Mouse (Mus musculus) liver, embryonic 16.5 days (tissue): ENCODE results near the gene Tpt1. TPM values are rescaled to one million over a fixed set of nuclear protein-coding genes. Genes with fewer than 3 reads are reported as not detected.
A peak's percentile ranks its signal among the peaks of the same experiment; 100 is the strongest.
"Not testable (repeated sequence)": the region's sequence is repeated elsewhere in the genome, so short reads cannot be mapped to it uniquely, and the experiment has no call there.

Experiments used
- ATAC-seq: fragments of 200-750 bp; cut with Nextera tagmentation; 2 replicates; pipeline ENCODE4 v1.8.0; 2017; ENCODE audit warnings: low read depth, mild to moderate bottlenecking, moderate number of reproducible peaks, moderate library complexity
- H3K27ac ChIP-seq: fragments of 300-500 bp; sonication (generic); 2 replicates; pipeline ENCODE4 v1.5.1; 2014; ENCODE audit warnings: mild to moderate bottlenecking, low read length
- H3K27me3 ChIP-seq: fragments of 300-500 bp; sonication (generic); 2 replicates; pipeline ENCODE4 v1.6.1; 2014; ENCODE audit warnings: low read depth, low read length, mixed read lengths; ENCODE audit not compliant: control insufficient read depth, insufficient read depth
- H3K36me3 ChIP-seq: fragments of 300-500 bp; sonication (generic); 2 replicates; pipeline ENCODE4 v1.6.1; 2014; ENCODE audit warnings: mild to moderate bottlenecking; ENCODE audit not compliant: control insufficient read depth, insufficient read depth
- H3K4me1 ChIP-seq: fragments of 300-500 bp; sonication (generic); 2 replicates; pipeline ENCODE4 v1.6.1; 2014; ENCODE audit warnings: low read depth, low read length, mixed read lengths; ENCODE audit not compliant: control insufficient read depth
- H3K4me2 ChIP-seq: fragments of 300-500 bp; sonication (generic); 2 replicates; pipeline ENCODE4 v1.6.1; 2014; ENCODE audit warnings: low read depth, low read length, mixed read lengths
- H3K4me3 ChIP-seq: fragments of 300-500 bp; sonication (generic); 2 replicates; pipeline ENCODE4 v1.5.1; 2014; ENCODE audit warnings: low read depth, mild to moderate bottlenecking, low read length
- H3K9ac ChIP-seq: fragments of 300-500 bp; sonication (generic); 2 replicates; pipeline ENCODE4 v1.6.1; 2014; ENCODE audit warnings: low read depth, low read length
- H3K9me3 ChIP-seq: fragments of 300-500 bp; sonication (generic); replicated peaks from 2 replicates; pipeline ENCODE4 v1.6.1; 2016; ENCODE audit warnings: low read length; ENCODE audit not compliant: control insufficient read depth
- WGBS: fragments of 180-500 bp; shearing (Covaris S2); extraction: QIAGEN DNeasy Blood & Tissue Kit; methylation state at CpG from one replicate; pipeline ENCODE4 v1.1.7; 2014; ENCODE audit not compliant: insufficient replicate concordance; 5-methylcytosine and 5-hydroxymethylcytosine counted together
- polyA plus RNA-seq: library from polyadenylated mRNA; unstranded; fragments of >200 nt; fragmentation: Nextera tagmentation; extraction: Ambion mirVana; gene quantifications from 2 replicates; pipeline ENCODE4 v1.2.1, GENCODE M21; 2015

Gene Tpt1
- polyA plus RNA-seq, 1 experiment from 2014 or later: 462 TPM

DNA sequence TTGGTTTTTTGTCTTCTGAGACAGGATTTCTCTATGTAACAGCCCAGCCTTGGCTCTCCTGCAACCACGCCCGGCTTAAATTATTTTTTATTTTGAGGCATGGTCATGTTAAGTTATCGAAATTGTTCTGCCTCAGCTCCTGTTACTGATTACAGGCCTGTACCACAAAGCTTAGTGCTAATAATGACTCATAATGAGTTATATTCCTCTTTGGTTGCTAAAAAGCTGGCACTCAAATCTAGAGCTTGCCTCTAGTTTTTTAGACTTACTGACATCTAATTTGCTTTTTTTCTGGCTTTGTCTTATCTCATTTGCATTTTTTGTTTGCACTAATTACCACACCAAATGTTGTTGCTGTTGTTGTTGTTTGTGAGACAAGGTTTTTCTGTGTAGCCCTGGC is 8.3 kb upstream of the Tpt1 start:
- WGBS: 54% methylated on average over 3 of the region's 3 CpGs
- peak overlapping the region; percentile 94 for H3K27ac ChIP-seq
- no peak overlapping the region; the same call in 1 of the 2 replicates for H3K4me3 ChIP-seq
- peak overlapping the region; percentile 76 for H3K4me2 ChIP-seq
- no peak for ATAC-seq
- no peaks in the 10 kb centered on the region for H3K9me3 ChIP-seq
- H3K9ac ChIP-seq: peak overlapping the region; percentile 56
- peaks cover 59% of the 10 kb centered on the region for H3K4me1 ChIP-seq
- no peaks in the 10 kb centered on the region for H3K27me3 ChIP-seq
- no peaks in the 10 kb centered on the region for H3K36me3 ChIP-seq

DNA sequence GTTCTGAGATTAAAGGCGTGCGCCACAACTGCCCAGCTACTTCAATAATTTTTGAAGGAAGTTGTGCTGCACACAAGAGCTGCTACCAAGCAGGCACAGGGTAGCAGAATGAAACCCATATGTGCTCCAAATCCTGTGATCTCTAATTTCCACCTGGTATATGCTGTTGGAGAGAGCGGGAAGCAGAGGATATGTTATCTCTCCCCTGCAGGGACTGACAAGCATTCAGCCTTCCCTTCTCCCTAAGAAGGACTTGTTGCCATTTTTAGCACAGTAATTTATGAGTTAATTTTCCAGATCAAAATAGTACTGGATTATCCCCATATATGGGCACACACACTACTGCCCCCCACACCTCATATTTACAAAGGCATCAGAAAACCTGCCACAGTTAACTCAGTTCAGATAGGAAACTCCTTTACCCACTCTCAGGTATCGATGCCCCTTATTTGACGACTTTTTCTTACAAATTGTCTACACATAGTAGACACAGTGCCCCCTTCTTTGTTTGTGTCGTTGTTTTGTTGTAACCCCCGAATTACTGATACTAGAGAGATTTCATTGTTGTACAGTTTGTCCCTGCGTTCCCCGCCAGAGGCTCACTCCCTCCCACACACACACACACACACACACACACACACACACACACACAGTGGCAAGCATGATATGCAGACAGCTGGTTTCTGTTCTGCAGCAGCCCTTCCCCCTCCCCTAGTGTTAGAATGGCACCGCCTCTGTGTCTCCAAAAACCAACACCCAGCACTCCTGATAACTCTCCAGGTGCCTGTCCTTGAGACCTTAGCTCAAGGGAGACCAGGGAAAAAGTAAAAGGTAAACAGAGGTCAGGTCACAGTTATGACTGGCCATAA is 7.6 kb upstream of the Tpt1 start:
- H3K27me3 ChIP-seq: no peaks in the 10 kb centered on the region
- H3K27ac ChIP-seq: peak overlapping the region; percentile 94
- no peaks in the 10 kb centered on the region for H3K9me3 ChIP-seq
- ATAC-seq: peak; percentile 76
- H3K4me1 ChIP-seq: peaks cover 59% of the 10 kb centered on the region
- H3K4me2 ChIP-seq: peak overlapping the region; percentile 76
- no peaks in the 10 kb centered on the region for H3K36me3 ChIP-seq
- peak overlapping the region; percentile 56 for H3K9ac ChIP-seq
- WGBS: 21% methylated on average over 10 of the region's 10 CpGs
- peak overlapping the region; percentile 45 for H3K4me3 ChIP-seq

DNA sequence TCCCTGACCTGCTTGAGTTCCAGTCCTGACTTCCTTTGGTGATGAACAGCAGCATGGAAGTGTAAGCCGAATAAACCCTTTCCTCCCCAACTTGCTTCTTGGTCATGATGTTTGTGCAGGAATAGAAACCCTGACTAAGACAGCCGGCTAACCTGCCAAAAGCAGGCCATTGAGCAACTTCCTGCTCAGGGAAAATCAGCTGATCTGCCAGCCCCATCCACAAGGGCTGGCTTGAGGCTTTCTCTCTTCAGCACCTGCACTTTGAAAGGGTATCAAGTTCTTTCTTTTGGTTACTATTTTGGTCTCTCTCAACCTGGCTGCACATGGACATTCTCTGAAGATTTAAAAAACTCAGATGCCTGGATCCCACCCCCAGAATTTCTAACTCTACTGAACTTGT is 3.1 kb upstream of the Tpt1 start:
- not testable (repeated sequence) for H3K9ac ChIP-seq, H3K27me3 ChIP-seq, H3K4me2 ChIP-seq, H3K27ac ChIP-seq, H3K9me3 ChIP-seq, H3K4me3 ChIP-seq, ATAC-seq, H3K36me3 ChIP-seq
- WGBS: 29% methylated on average over 2 of the region's 2 CpGs
- H3K4me1 ChIP-seq: peaks cover 25% of the 10 kb centered on the region

DNA sequence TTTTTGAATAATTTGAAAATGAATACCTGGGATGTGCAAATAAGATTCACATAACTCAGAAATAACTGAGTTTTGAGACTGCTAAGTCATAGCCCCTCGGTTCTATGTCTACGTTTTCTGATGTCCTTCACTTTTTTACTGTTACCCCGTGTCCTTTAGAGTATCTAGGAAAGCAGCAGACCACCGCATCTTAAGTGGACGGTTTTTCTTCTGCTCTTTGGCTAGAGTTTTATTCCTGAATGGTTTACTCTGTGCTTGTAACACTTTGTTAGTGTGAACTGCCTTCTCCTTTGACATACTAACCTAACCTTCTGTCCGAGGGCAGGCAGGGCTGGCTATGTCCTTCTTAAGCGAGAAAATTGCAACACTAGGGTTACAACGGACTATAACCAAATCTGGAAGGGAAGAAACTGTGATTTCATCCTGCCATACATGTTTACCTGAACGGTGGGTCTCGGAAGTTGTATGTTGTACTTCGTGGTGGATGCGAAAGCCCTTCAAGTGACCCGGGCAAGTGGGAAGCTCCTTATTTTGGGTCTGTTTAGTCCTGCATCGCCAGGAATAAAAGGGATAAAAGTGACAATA is 690 bp upstream of the Tpt1 start:
- WGBS: 6% methylated on average over 14 of the region's 14 CpGs
- ATAC-seq: no peak
- H3K9me3 ChIP-seq: no peaks in the 10 kb centered on the region
- H3K4me3 ChIP-seq: peak overlapping the region; percentile 97
- H3K27ac ChIP-seq: peak overlapping the region; percentile 99
- H3K27me3 ChIP-seq: no peaks in the 10 kb centered on the region
- H3K4me1 ChIP-seq: peaks cover 18% of the 10 kb centered on the region
- peak overlapping the region; percentile 94 for H3K9ac ChIP-seq
- peak overlapping the region; percentile 61 for H3K4me2 ChIP-seq
- peaks cover 27% of the 10 kb centered on the region for H3K36me3 ChIP-seq

DNA sequence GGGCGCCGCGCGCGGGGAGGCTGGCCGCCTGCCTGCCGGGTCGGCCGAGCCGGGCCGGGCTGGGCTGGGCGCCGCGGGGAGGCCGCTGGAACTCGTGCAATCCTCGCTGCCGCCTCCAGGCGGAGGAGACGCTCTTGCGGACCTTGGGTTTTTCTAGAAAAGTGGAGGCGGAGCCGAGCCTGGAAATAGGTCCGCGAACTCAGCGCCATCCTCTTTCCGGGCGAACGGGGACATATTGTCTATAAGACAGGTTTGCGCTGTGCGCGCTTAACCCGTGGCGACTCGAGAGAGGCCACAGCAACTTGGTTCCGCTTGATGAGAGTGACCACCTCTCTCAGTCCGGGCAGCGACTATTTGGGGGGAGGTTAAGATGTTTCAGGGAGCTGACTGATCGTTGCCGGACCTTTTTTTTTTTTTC is 814 bp downstream of the Tpt1 start:
- H3K4me2 ChIP-seq: peak overlapping the region; percentile 61
- peak overlapping the region; percentile 94 for H3K9ac ChIP-seq
- peak overlapping the region; percentile 97 for H3K4me3 ChIP-seq
- H3K27ac ChIP-seq: peak overlapping the region; percentile 99
- under 1% methylated on average over 40 of the region's 40 CpGs for WGBS
- no peaks in the 10 kb centered on the region for H3K9me3 ChIP-seq
- H3K4me1 ChIP-seq: peaks cover 18% of the 10 kb centered on the region
- ATAC-seq: peak; percentile 49
- H3K36me3 ChIP-seq: peaks cover 40% of the 10 kb centered on the region
- H3K27me3 ChIP-seq: no peaks in the 10 kb centered on the region

DNA sequence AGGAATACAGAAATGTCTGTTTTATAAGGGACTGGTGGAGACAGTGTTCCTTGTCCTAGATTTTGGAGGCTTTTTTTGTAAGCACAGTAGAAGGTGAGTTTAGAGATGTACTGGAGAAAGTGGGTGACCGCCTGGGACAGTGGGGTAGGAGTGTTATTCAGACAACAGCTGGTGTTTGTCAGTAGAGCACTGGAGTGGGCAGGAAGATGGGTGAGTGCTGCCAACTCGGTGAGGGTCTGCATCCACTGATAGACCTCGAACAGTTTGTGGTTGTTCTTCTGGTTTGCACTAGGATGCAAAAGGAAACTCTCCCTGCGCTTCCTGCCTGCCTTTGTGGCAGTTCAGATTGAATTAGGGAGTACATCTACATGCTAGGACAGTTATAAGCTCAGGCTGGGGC is 2.8 kb downstream of the Tpt1 start:
- H3K36me3 ChIP-seq: peaks cover 43% of the 10 kb centered on the region
- H3K27me3 ChIP-seq: no peaks in the 10 kb centered on the region
- H3K27ac ChIP-seq: no peak overlapping the region
- no peak for ATAC-seq
- no peak overlapping the region for H3K4me2 ChIP-seq
- no peak overlapping the region for H3K4me3 ChIP-seq
- WGBS: 66% methylated on average over 4 of the region's 4 CpGs
- H3K4me1 ChIP-seq: peaks cover 13% of the 10 kb centered on the region
- H3K9me3 ChIP-seq: no peaks in the 10 kb centered on the region
- no peak overlapping the region for H3K9ac ChIP-seq

DNA sequence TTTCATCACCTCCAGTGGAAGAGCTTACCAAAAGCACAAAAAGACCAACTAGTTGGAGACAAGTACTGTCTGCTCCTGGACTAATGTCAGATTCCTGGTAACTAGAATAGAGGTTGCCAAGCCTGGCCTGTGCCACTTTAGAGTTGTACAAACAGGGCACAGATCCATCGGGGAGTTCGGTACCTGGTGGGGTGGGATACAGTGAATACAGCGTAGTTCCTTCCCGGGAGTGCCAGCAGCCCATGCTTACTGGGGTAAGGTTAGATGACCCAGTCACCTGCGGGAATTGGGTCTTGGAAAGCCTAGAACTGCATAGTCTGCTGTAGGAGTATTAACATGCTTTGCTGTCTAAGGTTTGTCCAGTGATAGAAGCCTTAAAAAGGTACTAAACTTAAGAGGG is 3.6 kb downstream of the Tpt1 start:
- H3K4me1 ChIP-seq: peaks cover 13% of the 10 kb centered on the region
- H3K27ac ChIP-seq: no peak overlapping the region
- H3K9me3 ChIP-seq: no peaks in the 10 kb centered on the region
- WGBS: 92% methylated on average over 5 of the region's 5 CpGs
- no peaks in the 10 kb centered on the region for H3K27me3 ChIP-seq
- no peak for ATAC-seq
- no peak overlapping the region for H3K9ac ChIP-seq
- no peak overlapping the region for H3K4me3 ChIP-seq
- H3K4me2 ChIP-seq: no peak overlapping the region
- peaks cover 43% of the 10 kb centered on the region for H3K36me3 ChIP-seq

DNA sequence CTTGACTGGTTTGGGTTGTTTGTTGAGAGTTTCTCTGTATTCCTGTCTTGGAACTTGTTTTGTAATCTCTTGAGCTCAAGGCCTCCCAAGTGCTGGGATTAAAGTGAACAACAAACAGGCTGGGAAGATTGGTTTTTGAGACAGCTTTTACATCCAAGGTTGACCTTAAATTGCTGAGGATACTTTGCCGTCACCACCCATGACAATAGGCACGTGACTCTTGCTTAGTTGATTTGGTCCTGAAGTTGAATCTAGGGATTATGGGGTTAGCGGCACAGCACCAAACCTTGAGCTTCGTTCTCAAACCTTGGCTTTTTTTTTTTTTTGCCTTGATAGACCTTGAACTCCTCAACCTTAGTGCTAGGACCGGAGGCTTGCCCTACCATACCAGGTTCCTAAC is 4.3 kb downstream of the Tpt1 start:
- no peak overlapping the region for H3K4me2 ChIP-seq
- H3K9me3 ChIP-seq: no peaks in the 10 kb centered on the region
- no peak overlapping the region for H3K9ac ChIP-seq
- no peak overlapping the region for H3K4me3 ChIP-seq
- WGBS: 78% methylated on average over 5 of the region's 5 CpGs
- no peaks in the 10 kb centered on the region for H3K27me3 ChIP-seq
- peaks cover 43% of the 10 kb centered on the region for H3K36me3 ChIP-seq
- peaks cover 13% of the 10 kb centered on the region for H3K4me1 ChIP-seq
- ATAC-seq: no peak
- H3K27ac ChIP-seq: no peak overlapping the region
